Mouse (Mus musculus) neural tube, embryonic 15.5 days (tissue): Measurements from ENCODE around the gene Tex22. TPM values are rescaled to one million over a fixed set of nuclear protein-coding genes. Genes with fewer than 3 reads are reported as not detected.

Experiments
- ATAC-seq: fragments of 200-750 bp; cut with Nextera tagmentation; 2 replicates; pipeline ENCODE4 v1.8.0; 2017; ENCODE audit warnings: mild to moderate bottlenecking, moderate TSS enrichment, moderate library complexity; ENCODE audit not compliant: low FRiP score
- H3K27ac ChIP-seq: fragments of 300-500 bp; sonication (generic); replicated peaks from 2 replicates; pipeline ENCODE4 v1.5.1; 2015; ENCODE audit warnings: mild to moderate bottlenecking, inconsistent platforms
- H3K27me3 ChIP-seq: fragments of 300-500 bp; sonication (generic); replicated peaks from 2 replicates; pipeline ENCODE4 v1.6.1; 2015; ENCODE audit warnings: inconsistent platforms
- H3K36me3 ChIP-seq: fragments of 300-500 bp; sonication (generic); 2 replicates; pipeline ENCODE4 v1.6.1; 2015; ENCODE audit warnings: inconsistent platforms
- H3K4me1 ChIP-seq: fragments of 300-500 bp; sonication (generic); 2 replicates; pipeline ENCODE4 v1.6.1; 2015; ENCODE audit warnings: inconsistent platforms
- H3K4me2 ChIP-seq: fragments of 300-500 bp; sonication (generic); 2 replicates; pipeline ENCODE4 v1.6.1; 2015; ENCODE audit warnings: inconsistent platforms, mild to moderate bottlenecking, moderate library complexity
- H3K4me3 ChIP-seq: fragments of 300-500 bp; sonication (generic); replicated peaks from 2 replicates; pipeline ENCODE4 v1.5.1; 2015; ENCODE audit warnings: mild to moderate bottlenecking, inconsistent platforms
- H3K9ac ChIP-seq: fragments of 300-500 bp; sonication (generic); replicated peaks from 2 replicates; pipeline ENCODE4 v1.6.1; 2015; ENCODE audit warnings: mild to moderate bottlenecking, inconsistent platforms
- H3K9me3 ChIP-seq: fragments of 300-500 bp; sonication (generic); replicated peaks from 2 replicates; pipeline ENCODE4 v1.6.1; 2016; ENCODE audit warnings: inconsistent platforms
- WGBS: fragments of 180-500 bp; shearing (Covaris S2); methylation state at CpG from one replicate; pipeline ENCODE4 v1.1.7; 2015; ENCODE audit warnings: mixed read lengths; 5-methylcytosine and 5-hydroxymethylcytosine counted together
- polyA plus RNA-seq: library from polyadenylated mRNA; unstranded; fragments of >200 nt; fragmentation: Nextera tagmentation; extraction: Ambion mirVana; gene quantifications from 2 replicates; pipeline ENCODE4 v1.2.1, GENCODE M21; 2015

The Tex22 gene
- not detected in 2 replicates for polyA plus RNA-seq

DNA sequence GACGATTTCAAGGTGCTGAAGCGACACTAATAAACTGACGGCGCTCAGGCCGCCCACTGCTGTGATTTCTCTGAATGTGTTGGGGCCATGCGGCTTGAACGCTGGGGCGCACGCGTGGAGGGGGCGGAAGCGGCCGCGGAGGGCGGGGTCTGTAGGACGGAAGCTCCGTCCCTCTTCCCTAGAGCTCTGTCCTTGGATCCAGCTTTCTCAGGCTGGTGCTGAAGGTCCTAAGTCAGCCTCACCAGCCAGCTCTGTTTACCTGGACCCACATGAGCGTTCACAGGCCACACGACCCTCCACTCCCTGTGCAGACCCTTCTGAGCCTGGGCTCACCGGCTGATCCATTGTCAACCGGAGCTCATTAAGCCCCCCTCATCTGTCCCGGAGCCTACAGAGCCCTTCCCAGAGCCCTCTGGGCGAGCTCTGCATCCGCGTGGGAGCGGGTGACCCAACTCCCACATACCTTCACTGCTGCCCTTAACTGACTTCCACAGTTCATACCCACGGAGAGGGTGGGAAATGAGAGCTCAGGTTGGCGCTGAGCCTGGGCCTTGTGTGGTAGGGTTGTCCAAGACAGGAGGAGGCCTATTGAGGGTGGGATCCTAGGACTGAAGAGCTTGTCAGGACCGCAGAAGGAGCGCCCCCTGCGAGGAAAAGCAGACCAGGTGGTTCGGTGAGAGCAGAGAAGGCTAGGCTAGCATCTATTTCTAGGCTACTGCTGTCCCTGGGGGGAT, at the start of gene Tex22:
Tex22 (plus strand) TSS at position 174 of the 734 bp plus-strand sequence.
- Histone ChIP-seq H3K4me1 (peaks cover 26% of the 10 kb centered on the region), H3K9ac (peak within 1 kb of the TSS; percentile 64), H3K9me3 (no peaks in the 10 kb centered on the region), H3K27ac (peak within 1 kb of the TSS; percentile 95), H3K4me3 (peak within 1 kb of the TSS; percentile 43), H3K4me2 (peak within 1 kb of the TSS; percentile 92), H3K27me3 (no peaks in the 10 kb centered on the region), H3K36me3 (peaks cover 25% of the 10 kb centered on the region)
- peak; percentile 95 for ATAC-seq
- WGBS, result 3% methylated on average over 32 of the region's 32 CpGs

- no peaks in the 10 kb centered on the region for H3K9me3 ChIP-seq
- H3K4me3 ChIP-seq, result no peak overlapping the region
- H3K36me3 ChIP-seq, result peaks cover 5% of the 10 kb centered on the region; the same call in 1 of the 2 replicates
- no peak overlapping the region for H3K9ac ChIP-seq
- H3K4me1 ChIP-seq, result peaks cover 20% of the 10 kb centered on the region
- H3K4me2 ChIP-seq, result no peak overlapping the region
- no peak for ATAC-seq
- WGBS, result 95% methylated on average over 1 of the region's 1 CpGs
- no peak overlapping the region for H3K27ac ChIP-seq
- H3K27me3 ChIP-seq, result no peaks in the 10 kb centered on the region
Measured at GRCm38 (mm10) chr12:113026557-113026956, 47.7 kb upstream of the Tex22 start.

DNA sequence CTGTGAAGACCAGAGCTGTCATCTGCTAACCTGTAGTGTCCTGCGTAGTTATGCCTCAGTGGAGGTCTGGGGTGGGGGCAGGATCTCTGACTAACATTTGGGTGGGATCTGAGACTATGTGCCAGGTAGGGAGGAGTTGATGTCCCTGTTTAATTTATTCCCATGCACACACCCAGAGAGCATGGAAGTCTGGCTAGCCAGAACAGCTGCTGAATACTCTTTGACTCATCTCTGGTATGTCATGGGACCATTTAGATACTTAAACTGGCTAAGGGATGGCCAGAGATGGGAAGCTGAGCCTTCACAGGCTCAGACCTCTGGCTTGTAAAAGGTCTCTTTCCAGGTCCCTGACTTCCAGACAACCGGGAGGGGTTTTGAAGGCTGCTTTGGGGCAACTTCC, 46.8 kb upstream of the Tex22 start:
- Histone ChIP-seq H3K27ac (peak overlapping the region; percentile 48; the same call in 1 of the 2 replicates), H3K4me2 (no peak overlapping the region), H3K4me3 (no peak overlapping the region), H3K27me3 (no peaks in the 10 kb centered on the region), H3K9ac (no peak overlapping the region), H3K9me3 (no peaks in the 10 kb centered on the region), H3K36me3 (peaks cover 5% of the 10 kb centered on the region; the same call in 1 of the 2 replicates), H3K4me1 (peaks cover 30% of the 10 kb centered on the region)
- no peak for ATAC-seq
- 93% methylated on average over 2 of the region's 2 CpGs for WGBS

DNA sequence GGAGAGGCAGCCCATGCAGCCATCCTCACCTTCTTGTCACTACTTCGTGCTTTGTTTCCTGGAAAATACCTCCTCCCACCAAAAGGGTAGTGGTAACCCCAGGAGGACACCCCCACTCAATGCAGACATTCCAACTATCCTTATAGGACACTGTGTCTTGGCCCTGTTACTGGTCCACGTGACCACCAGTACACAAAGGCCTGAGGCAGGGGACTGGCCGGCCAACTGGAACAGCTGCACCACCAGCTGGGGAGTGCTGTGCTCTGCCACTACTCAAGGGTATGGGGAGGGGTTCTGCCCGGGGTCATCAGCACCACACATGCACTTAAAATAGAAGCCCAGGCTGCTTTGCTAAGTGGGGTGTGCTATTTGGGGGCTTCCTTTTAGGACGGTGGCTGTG, 46.2 kb upstream of the Tex22 start:
- no peak overlapping the region for H3K4me2 ChIP-seq

GRCm38 (mm10) chr12:113028898-113029297, 45.4 kb upstream of the Tex22 start:
- H3K4me1 ChIP-seq, result peaks cover 44% of the 10 kb centered on the region
- WGBS, result 49% methylated on average over 9 of the region's 9 CpGs
- no peak for ATAC-seq
- no peaks in the 10 kb centered on the region for H3K9me3 ChIP-seq
- no peak overlapping the region for H3K4me3 ChIP-seq
- no peaks in the 10 kb centered on the region for H3K27me3 ChIP-seq
- H3K36me3 ChIP-seq, result peaks cover 5% of the 10 kb centered on the region; the same call in 1 of the 2 replicates
- H3K4me2 ChIP-seq, result no peak overlapping the region
- no peak overlapping the region; the same call in 1 of the 2 replicates for H3K27ac ChIP-seq
- no peak overlapping the region for H3K9ac ChIP-seq

More for the DNA sequence above, 46.2 kb upstream of the Tex22 start:
- peaks cover 5% of the 10 kb centered on the region; the same call in 1 of the 2 replicates for H3K36me3 ChIP-seq
- peak overlapping the region; percentile 48 for H3K27ac ChIP-seq
- H3K9me3 ChIP-seq, result no peaks in the 10 kb centered on the region
- peaks cover 36% of the 10 kb centered on the region for H3K4me1 ChIP-seq
- 27% methylated on average over 5 of the region's 5 CpGs for WGBS
- no peak overlapping the region for H3K4me3 ChIP-seq
- no peaks in the 10 kb centered on the region for H3K27me3 ChIP-seq
- H3K9ac ChIP-seq, result no peak overlapping the region
- ATAC-seq, result no peak

- Histone ChIP-seq H3K27me3 (no peaks in the 10 kb centered on the region), H3K9ac (no peak overlapping the region), H3K4me3 (no peak overlapping the region), H3K9me3 (no peaks in the 10 kb centered on the region), H3K36me3 (peaks cover 5% of the 10 kb centered on the region; the same call in 1 of the 2 replicates), H3K4me1 (peaks cover 45% of the 10 kb centered on the region), H3K4me2 (no peak overlapping the region), H3K27ac (no peak overlapping the region)
- 66% methylated on average over 4 of the region's 4 CpGs for WGBS
- no peak for ATAC-seq
Measured at GRCm38 (mm10) chr12:113030046-113030445, 44.3 kb upstream of the Tex22 start.

- no peak overlapping the region for H3K4me2 ChIP-seq
- H3K4me1 ChIP-seq, result peaks cover 45% of the 10 kb centered on the region
- H3K9ac ChIP-seq, result no peak overlapping the region
- no peak overlapping the region for H3K27ac ChIP-seq
- no peak for ATAC-seq
- WGBS, result 86% methylated on average over 9 of the region's 9 CpGs
- H3K27me3 ChIP-seq, result no peaks in the 10 kb centered on the region
- no peak overlapping the region for H3K4me3 ChIP-seq
- H3K9me3 ChIP-seq, result no peaks in the 10 kb centered on the region
- no peaks in the 10 kb centered on the region for H3K36me3 ChIP-seq
Measured at GRCm38 (mm10) chr12:113030993-113031392, 43.3 kb upstream of the Tex22 start.

GRCm38 (mm10) chr12:113031441-113031840, 42.9 kb upstream of the Tex22 start:
- Histone ChIP-seq H3K4me1 (peaks cover 45% of the 10 kb centered on the region), H3K4me3 (no peak overlapping the region), H3K36me3 (no peaks in the 10 kb centered on the region), H3K9ac (no peak overlapping the region), H3K4me2 (no peak overlapping the region), H3K27ac (no peak overlapping the region), H3K27me3 (no peaks in the 10 kb centered on the region), H3K9me3 (no peaks in the 10 kb centered on the region)
- ATAC-seq, result no peak
- WGBS, result 92% methylated on average over 6 of the region's 6 CpGs

DNA sequence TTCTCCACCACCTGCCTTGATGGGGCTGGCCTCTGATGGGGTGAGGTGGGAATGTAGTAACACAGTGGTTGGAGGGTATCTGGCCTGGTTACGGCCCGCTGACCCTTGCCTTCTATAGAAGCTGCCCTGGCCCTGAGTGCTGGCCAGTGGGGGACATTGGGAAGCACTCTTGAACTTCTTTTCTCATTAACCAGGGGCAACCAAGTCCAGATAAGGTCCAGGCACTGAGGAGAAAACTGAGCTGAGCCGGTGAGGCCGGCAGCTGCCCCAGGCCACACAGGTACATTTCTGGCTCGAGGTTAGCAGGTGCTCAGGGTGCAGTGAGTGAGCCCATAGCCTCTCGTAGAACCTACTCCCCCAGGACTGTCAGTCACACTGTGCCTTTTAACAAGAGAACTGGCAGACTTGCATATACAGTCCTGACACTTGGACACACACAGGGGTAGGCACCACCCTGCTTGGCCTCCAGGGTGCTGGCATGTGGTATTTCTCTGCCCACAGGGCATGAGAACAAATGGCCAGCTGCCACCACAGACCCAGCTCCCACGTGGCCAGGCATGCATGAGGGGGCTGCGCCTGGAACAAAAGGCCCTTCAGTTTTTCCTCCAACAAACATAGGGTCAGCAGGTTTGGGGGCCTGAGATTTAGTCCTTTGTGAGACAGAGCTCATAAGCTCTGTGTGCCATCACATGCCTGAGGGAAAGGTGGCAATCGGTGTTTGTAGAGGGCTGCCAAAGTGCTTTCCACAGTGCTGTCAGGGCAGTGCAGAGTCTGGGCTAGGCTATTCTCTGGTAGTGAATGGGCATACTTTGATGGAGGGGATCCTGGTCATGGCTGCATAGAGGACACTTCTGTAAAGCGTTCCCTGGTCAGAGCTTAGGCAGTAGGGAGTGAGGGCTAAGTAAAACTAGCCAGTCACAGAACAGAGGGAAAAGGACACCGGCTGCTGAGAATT, 41.7 kb upstream of the Tex22 start:
- H3K27ac ChIP-seq, result peak overlapping the region; percentile 65
- H3K9ac ChIP-seq, result no peak overlapping the region
- H3K27me3 ChIP-seq, result no peaks in the 10 kb centered on the region
- H3K4me1 ChIP-seq, result peaks cover 43% of the 10 kb centered on the region
- H3K4me2 ChIP-seq, result no peak overlapping the region
- H3K9me3 ChIP-seq, result no peaks in the 10 kb centered on the region
- WGBS, result 49% methylated on average over 11 of the region's 11 CpGs
- ATAC-seq, result peak; percentile 42; the same call in 1 of the 2 replicates
- no peaks in the 10 kb centered on the region for H3K36me3 ChIP-seq
- H3K4me3 ChIP-seq, result no peak overlapping the region

GRCm38 (mm10) chr12:113035093-113035492, 39.2 kb upstream of the Tex22 start:
- no peak overlapping the region for H3K9ac ChIP-seq
- no peaks in the 10 kb centered on the region for H3K9me3 ChIP-seq
- WGBS, result 94% methylated on average over 2 of the region's 2 CpGs
- no peak overlapping the region for H3K27ac ChIP-seq
- no peaks in the 10 kb centered on the region for H3K27me3 ChIP-seq
- H3K4me2 ChIP-seq, result no peak overlapping the region
- no peak overlapping the region for H3K4me3 ChIP-seq
- H3K4me1 ChIP-seq, result peaks cover 25% of the 10 kb centered on the region
- H3K36me3 ChIP-seq, result no peaks in the 10 kb centered on the region
- no peak for ATAC-seq

DNA sequence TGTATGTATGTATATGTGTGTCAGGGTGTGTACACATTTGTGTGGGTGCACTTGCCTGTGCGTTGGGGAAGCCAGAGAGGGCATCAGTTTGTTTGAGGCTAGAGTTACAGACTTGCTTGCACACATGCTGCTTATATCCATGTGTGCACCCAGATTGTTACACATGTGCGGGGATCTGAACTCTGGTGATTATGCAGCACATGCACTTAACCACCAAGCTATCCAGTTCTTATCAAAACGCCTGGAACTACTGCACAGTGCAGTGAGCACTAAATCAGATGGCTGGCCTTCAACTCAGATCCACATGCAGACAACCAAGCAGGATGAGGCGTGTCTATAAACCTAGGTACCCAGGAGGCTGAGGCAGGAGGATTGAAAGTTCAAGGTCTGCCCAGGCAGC, 37.3 kb upstream of the Tex22 start:
- WGBS, result 93% methylated on average over 4 of the region's 4 CpGs
- no peak overlapping the region for H3K4me3 ChIP-seq
- H3K4me2 ChIP-seq, result no peak overlapping the region
- ATAC-seq, result no peak
- no peak overlapping the region for H3K9ac ChIP-seq
- no peaks in the 10 kb centered on the region for H3K9me3 ChIP-seq
- H3K27me3 ChIP-seq, result no peaks in the 10 kb centered on the region
- peaks cover 37% of the 10 kb centered on the region for H3K4me1 ChIP-seq
- no peak overlapping the region for H3K27ac ChIP-seq
- H3K36me3 ChIP-seq, result no peaks in the 10 kb centered on the region
